Mouse (Mus musculus) midbrain, postnatal 0 days (tissue): ENCODE measurements around the gene Mnd1. TPM values are rescaled to one million over a fixed set of nuclear protein-coding genes. Genes with fewer than 3 reads are reported as not detected.

ENCODE experiments used
- ATAC-seq: fragments of 200-750 bp; cut with Nextera tagmentation; 2 replicates; pipeline ENCODE4 v1.8.0; 2017; ENCODE audit warnings: moderate number of reproducible peaks, mild to moderate bottlenecking, moderate TSS enrichment, moderate library complexity; ENCODE audit not compliant: low FRiP score
- DNase-seq: peaks from one replicate; pipeline ENCODE4 v3.0.0-alpha.2; 2015; ENCODE audit warnings: low spot score
- H3K27ac ChIP-seq: fragments of 300-500 bp; sonication (generic); 2 replicates; pipeline ENCODE4 v1.5.1; 2014; ENCODE audit warnings: low read depth, mild to moderate bottlenecking, low read length, mixed read lengths
- H3K27me3 ChIP-seq: fragments of 300-500 bp; sonication (generic); 2 replicates; pipeline ENCODE4 v1.6.1; 2014; ENCODE audit warnings: low read length, control low read depth, mixed read lengths; ENCODE audit not compliant: insufficient read depth
- H3K36me3 ChIP-seq: fragments of 300-500 bp; sonication (generic); 2 replicates; pipeline ENCODE4 v1.6.1; 2014; ENCODE audit warnings: low read length, control low read depth, mixed read lengths; ENCODE audit not compliant: insufficient read depth
- H3K4me1 ChIP-seq: fragments of 300-500 bp; sonication (generic); 2 replicates; pipeline ENCODE4 v1.6.1; 2014; ENCODE audit warnings: mild to moderate bottlenecking, control low read depth, antibody characterized with exemption, low read length, mixed read lengths; ENCODE audit not compliant: insufficient read depth
- H3K4me2 ChIP-seq: fragments of 300-500 bp; sonication (generic); 2 replicates; pipeline ENCODE4 v1.6.1; 2014; ENCODE audit warnings: low read depth, mild to moderate bottlenecking, low read length, mixed read lengths; ENCODE audit not compliant: poor library complexity, severe bottlenecking
- H3K4me3 ChIP-seq: fragments of 300-500 bp; sonication (generic); 2 replicates; pipeline ENCODE4 v1.5.1; 2014; ENCODE audit warnings: low read depth, mild to moderate bottlenecking, low read length, moderate library complexity
- H3K9ac ChIP-seq: fragments of 300-500 bp; sonication (generic); replicated peaks from 2 replicates; pipeline ENCODE4 v1.6.1; 2014; ENCODE audit warnings: mild to moderate bottlenecking, low read length, moderate library complexity, mixed read lengths; ENCODE audit not compliant: poor library complexity, severe bottlenecking
- H3K9me3 ChIP-seq: fragments of 300-500 bp; sonication (generic); 2 replicates; pipeline ENCODE4 v1.6.1; 2016; ENCODE audit warnings: low read length, control low read depth
- CTCF ChIP-seq: IDR thresholded peaks from 2 replicates; pipeline ENCODE4 v1.5.1; 2016; ENCODE audit warnings: antibody characterized with exemption, mild to moderate bottlenecking
- WGBS: fragments of 180-500 bp; shearing (Covaris S2); extraction: QIAGEN DNeasy Blood & Tissue Kit; methylation state at CpG from one replicate; pipeline ENCODE4 v1.1.7; 2014; 5-methylcytosine and 5-hydroxymethylcytosine counted together
- polyA plus RNA-seq: library from polyadenylated mRNA; unstranded; fragments of >200 nt; fragmentation: Nextera tagmentation; extraction: Ambion mirVana; gene quantifications from 2 replicates; pipeline ENCODE4 v1.2.1, GENCODE M21; 2015
- total RNA-seq: library from RNA; depleted of rRNA; stranded (reverse); fragments of >200 nt; gene quantifications from 2 replicates; pipeline ENCODE4 v1.2.3, GENCODE M21; 2014

The Mnd1 gene
- total and polyA plus RNA-seq, 2 experiments from 2014 or later, result 1.9 to 2.5 TPM

DNA sequence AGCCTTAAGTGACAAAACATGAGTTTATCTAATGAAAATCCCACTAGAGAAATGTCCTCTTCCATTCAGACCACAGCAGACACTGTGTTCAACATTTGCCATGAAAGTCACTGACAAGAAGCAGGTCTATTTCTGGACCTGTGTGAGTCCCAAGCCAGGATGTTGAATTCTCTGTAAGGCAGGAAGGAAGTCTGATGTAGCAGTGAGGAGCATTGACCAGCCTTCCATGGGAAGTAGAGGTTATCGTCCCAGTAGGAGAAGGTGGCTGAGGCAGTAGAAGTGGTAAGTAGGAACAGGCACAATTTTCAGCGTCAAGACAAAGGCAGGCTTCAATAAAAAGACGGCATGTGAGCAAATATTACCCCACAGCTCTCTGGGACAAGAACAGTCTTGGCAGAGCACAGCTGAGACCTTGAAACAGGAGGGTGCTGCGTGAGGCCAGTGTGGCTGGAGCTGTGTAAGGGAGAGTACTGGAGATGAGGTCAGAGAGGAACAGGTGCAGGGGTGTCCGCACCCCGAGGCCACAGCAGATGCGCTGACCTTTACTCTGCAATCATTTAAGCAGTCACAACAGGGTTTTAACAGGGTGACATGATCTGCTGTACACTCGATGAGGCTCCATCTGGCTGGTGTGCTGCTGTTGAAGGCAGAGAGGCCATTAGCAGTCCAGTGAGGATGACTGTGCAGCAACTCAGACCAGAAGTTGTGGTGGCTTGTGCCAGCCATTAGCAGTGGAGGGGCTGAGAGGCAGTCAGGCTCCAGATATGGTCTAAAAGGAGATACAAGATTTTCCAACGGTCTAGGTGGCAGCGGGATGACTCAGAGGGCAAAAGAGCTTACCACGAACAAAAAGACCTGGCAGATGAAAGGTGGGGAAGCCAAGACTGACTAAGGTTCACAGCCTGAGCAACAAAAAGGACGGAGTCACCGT lies 93.8 kb downstream of the Mnd1 start:
- Histone ChIP-seq H3K27ac (no peak overlapping the region), H3K27me3 (no peaks in the 10 kb centered on the region), H3K36me3 (no peaks in the 10 kb centered on the region), H3K4me1 (no peaks in the 10 kb centered on the region), H3K4me2 (no peak overlapping the region), H3K4me3 (no peak overlapping the region), H3K9me3 (no peaks in the 10 kb centered on the region), H3K9ac (no peak overlapping the region)
- no peak for DNase-seq
- 76% methylated on average over 13 of the region's 13 CpGs for WGBS
- TF ChIP-seq CTCF, result no peak
- no peak for ATAC-seq

DNA sequence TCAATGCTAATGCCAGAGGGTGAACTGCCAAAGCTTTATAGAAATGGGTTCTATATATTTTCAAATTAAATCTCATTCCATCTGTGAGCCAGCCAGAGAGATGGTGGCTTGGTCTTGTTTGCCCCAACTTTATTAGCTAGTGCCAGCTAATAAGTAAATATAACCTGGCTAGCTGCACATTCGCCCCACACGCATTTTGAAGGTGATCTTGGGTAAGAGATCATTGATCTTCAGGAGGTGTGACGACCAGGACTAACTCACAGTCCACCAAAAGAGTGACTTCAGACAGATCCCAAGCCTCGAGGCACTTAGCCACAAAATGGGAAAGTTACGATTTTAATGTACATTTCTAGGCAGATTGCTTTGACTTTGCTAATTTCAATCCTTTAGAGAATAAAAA lies 94.6 kb downstream of the Mnd1 start:
- no peak overlapping the region for H3K4me2 ChIP-seq
- WGBS, result 87% methylated on average over 5 of the region's 5 CpGs

DNA sequence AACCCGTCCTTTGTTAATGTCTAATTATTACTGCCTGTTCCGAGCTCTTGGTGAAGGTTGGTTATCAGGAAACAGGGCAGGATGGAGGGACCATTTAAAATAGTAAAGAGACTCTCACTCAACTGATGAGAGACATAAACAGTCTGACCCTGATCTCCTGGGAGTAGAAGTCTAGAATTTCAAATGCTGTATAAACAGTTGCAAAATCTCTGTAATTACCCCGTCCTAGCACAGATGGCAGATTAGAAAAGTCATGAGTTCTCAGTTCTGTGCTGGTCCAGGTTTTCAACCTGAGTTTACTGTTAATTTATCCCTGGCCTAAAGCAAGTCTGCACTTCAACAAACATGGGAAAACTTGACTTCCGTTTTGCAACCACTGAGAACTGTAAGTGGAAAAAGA lies 95.5 kb downstream of the Mnd1 start:
- Histone ChIP-seq H3K4me2 (no peak overlapping the region), H3K4me1 (no peaks in the 10 kb centered on the region), H3K27ac (no peak overlapping the region), H3K9ac (no peak overlapping the region), H3K27me3 (no peaks in the 10 kb centered on the region), H3K4me3 (no peak overlapping the region), H3K36me3 (no peaks in the 10 kb centered on the region), H3K9me3 (no peaks in the 10 kb centered on the region)
- DNase-seq (no peak), ATAC-seq (no peak)
- WGBS, result 64% methylated on average over 4 of the region's 4 CpGs
- no peak for TF ChIP-seq CTCF

More for the DNA sequence above, 94.6 kb downstream of the Mnd1 start:
- H3K4me3 ChIP-seq, result no peak overlapping the region
- no peak overlapping the region for H3K27ac ChIP-seq
- no peak for DNase-seq
- no peaks in the 10 kb centered on the region for H3K4me1 ChIP-seq
- no peak overlapping the region for H3K9ac ChIP-seq
- H3K9me3 ChIP-seq, result no peaks in the 10 kb centered on the region
- TF ChIP-seq CTCF, result no peak
- no peaks in the 10 kb centered on the region for H3K27me3 ChIP-seq
- no peak for ATAC-seq
- no peaks in the 10 kb centered on the region for H3K36me3 ChIP-seq

DNA sequence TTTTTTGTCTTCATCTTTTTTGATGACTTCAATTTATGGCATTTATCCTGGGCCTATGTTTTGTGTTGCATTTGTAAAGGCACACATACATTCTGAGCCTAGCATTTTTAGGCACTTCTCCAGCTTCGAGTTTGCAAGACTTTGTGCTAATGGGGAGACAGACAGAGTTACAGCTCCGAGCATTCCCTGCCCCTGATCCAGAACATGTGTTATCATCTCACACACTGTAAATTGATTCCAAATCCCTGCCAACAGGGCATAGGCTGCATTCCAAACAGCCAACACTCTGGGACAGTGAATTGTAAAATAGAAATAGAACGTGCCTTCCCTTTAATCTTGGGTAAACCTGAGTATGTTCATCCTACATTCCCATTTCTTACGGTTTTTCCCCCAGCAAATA lies 95.9 kb downstream of the Mnd1 start:
- H3K9me3 ChIP-seq, result no peaks in the 10 kb centered on the region
- no peak overlapping the region for H3K4me3 ChIP-seq
- H3K4me1 ChIP-seq, result no peaks in the 10 kb centered on the region
- H3K27ac ChIP-seq, result no peak overlapping the region
- TF ChIP-seq CTCF, result no peak
- H3K36me3 ChIP-seq, result no peaks in the 10 kb centered on the region
- 56% methylated on average over 4 of the region's 4 CpGs for WGBS
- no peaks in the 10 kb centered on the region for H3K27me3 ChIP-seq
- ATAC-seq, result no peak
- H3K4me2 ChIP-seq, result no peak overlapping the region
- no peak overlapping the region for H3K9ac ChIP-seq
- no peak for DNase-seq

GRCm38 (mm10) chr3:84059261-84059660 lies 96.3 kb downstream of the Mnd1 start:
- Histone ChIP-seq H3K9ac (no peak overlapping the region), H3K4me1 (no peaks in the 10 kb centered on the region), H3K9me3 (no peaks in the 10 kb centered on the region), H3K4me2 (no peak overlapping the region), H3K4me3 (no peak overlapping the region), H3K27ac (no peak overlapping the region), H3K36me3 (no peaks in the 10 kb centered on the region), H3K27me3 (no peaks in the 10 kb centered on the region)
- 61% methylated on average over 13 of the region's 13 CpGs for WGBS
- DNase-seq (peak; percentile 18), ATAC-seq (no peak)
- no peak for TF ChIP-seq CTCF

- H3K9me3 ChIP-seq, result no peaks in the 10 kb centered on the region
- H3K27ac ChIP-seq, result no peak overlapping the region
- 0 out of 2 replicates have a peak, but pooled peaks have one; percentile 19 for TF ChIP-seq CTCF
- H3K9ac ChIP-seq, result 0 out of 2 replicates have a peak overlapping the region, but pooled peaks have one; percentile 1
- no peaks in the 10 kb centered on the region for H3K36me3 ChIP-seq
- no peaks in the 10 kb centered on the region; the same call in 1 of the 2 replicates for H3K4me1 ChIP-seq
- H3K4me2 ChIP-seq, result no peak overlapping the region
- DNase-seq (peak; percentile 33), ATAC-seq (no peak)
- 14% methylated on average over 9 of the region's 9 CpGs for WGBS
- no peak overlapping the region for H3K4me3 ChIP-seq
- H3K27me3 ChIP-seq, result no peaks in the 10 kb centered on the region
Observed at GRCm38 (mm10) chr3:84048729-84049175, 106.8 kb downstream of the Mnd1 start.
